Mouse (Mus musculus): ENCODE data around the gene Lyst. TPM values are rescaled to one million over a fixed set of nuclear protein-coding genes. Genes with fewer than 3 reads are reported as not detected.

Lyst gene
- polyA plus RNA-seq, 2 experiments, result 4.1 to 4.7 TPM

DNA sequence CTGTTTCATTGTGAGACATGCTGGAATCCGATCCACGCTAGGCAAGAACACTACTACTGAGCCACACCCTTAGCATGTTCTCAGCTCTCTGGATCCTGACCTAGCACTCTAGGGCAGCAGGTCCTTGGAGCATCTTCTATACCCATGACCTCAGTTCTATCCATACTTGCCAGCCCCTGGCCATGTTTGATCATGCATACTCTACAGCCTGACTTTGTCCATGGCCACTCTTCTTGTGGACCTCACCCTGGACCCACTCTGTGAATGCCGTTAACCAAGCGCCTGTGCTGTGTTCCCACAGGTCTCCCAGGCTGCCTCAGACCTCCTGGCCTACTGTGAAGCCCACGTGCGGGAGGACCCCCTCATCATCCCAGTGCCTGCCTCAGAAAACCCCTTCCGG, 234.7 kb downstream of the Lyst start:
- no peak overlapping the region for H3K27ac ChIP-seq (replicated peaks; ENCODE audit: low read depth, low read length)
- H3K36me3 ChIP-seq (ENCODE audit: control insufficient read depth, insufficient read depth, low read length), result no peaks in the 10 kb centered on the region
- no peak overlapping the region for H3K4me3 ChIP-seq (replicated peaks; ENCODE audit: low read length)
- ATAC-seq (ENCODE audit: low FRiP score, low read depth) (no peak), DNase-seq (ENCODE audit: low spot score) (no peak)
- no peaks in the 10 kb centered on the region for H3K9me3 ChIP-seq (ENCODE audit: control insufficient read depth, low read length)
- H3K4me2 ChIP-seq (replicated peaks; ENCODE audit: low read depth, low read length, severe bottlenecking), result no peak overlapping the region
- no peak overlapping the region for H3K9ac ChIP-seq (ENCODE audit: low read depth, low read length, severe bottlenecking)
- H3K4me1 ChIP-seq (ENCODE audit: control insufficient read depth, insufficient read depth, low read length), result no peaks in the 10 kb centered on the region
- no peak for TF ChIP-seq POLR2A (IDR thresholded peaks at IDR 0.05; ENCODE audit: borderline replicate concordance, extremely low read depth, insufficient read depth, insufficient read length)
- H3K27me3 ChIP-seq (ENCODE audit: control insufficient read depth, insufficient read depth, low read length), result no peaks in the 10 kb centered on the region
- 91% methylated on average over 7 of the region's 7 CpGs for WGBS

DNA sequence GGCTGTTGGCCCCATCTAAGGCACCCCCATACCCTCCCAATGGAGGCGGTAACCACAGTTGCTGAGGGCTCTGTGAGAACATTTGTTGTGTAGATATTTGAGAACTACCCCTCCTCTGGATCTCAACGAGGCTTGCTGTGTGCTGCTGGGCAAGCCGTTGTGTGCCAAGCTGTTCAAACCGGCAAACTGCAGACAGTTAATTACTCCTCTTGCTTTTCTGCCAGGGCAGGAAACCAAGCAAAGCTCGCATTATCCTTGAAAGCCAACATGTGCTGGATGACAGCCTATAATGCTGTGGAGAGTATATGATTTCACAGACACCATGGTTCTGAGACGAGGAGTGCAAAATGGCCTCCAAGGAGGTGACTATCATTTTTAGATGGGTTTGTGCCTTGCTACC, 236.3 kb downstream of the Lyst start:
- no peak overlapping the region for H3K27ac ChIP-seq (replicated peaks; ENCODE audit: low read depth, low read length)
- H3K27me3 ChIP-seq (ENCODE audit: control insufficient read depth, insufficient read depth, low read length), result no peaks in the 10 kb centered on the region
- no peaks in the 10 kb centered on the region for H3K36me3 ChIP-seq (ENCODE audit: control insufficient read depth, insufficient read depth, low read length)
- H3K4me2 ChIP-seq (replicated peaks; ENCODE audit: low read depth, low read length, severe bottlenecking), result no peak overlapping the region
- WGBS, result 72% methylated on average over 6 of the region's 6 CpGs
- DNase-seq (ENCODE audit: low spot score) (no peak), ATAC-seq (ENCODE audit: low FRiP score, low read depth) (no peak)
- H3K4me3 ChIP-seq (replicated peaks; ENCODE audit: low read length), result no peak overlapping the region
- no peak for TF ChIP-seq POLR2A (IDR thresholded peaks at IDR 0.05; ENCODE audit: borderline replicate concordance, extremely low read depth, insufficient read depth, insufficient read length)
- no peaks in the 10 kb centered on the region for H3K4me1 ChIP-seq (ENCODE audit: control insufficient read depth, insufficient read depth, low read length)
- H3K9me3 ChIP-seq (ENCODE audit: control insufficient read depth, low read length), result no peaks in the 10 kb centered on the region
- no peak overlapping the region for H3K9ac ChIP-seq (ENCODE audit: low read depth, low read length, severe bottlenecking)

DNA sequence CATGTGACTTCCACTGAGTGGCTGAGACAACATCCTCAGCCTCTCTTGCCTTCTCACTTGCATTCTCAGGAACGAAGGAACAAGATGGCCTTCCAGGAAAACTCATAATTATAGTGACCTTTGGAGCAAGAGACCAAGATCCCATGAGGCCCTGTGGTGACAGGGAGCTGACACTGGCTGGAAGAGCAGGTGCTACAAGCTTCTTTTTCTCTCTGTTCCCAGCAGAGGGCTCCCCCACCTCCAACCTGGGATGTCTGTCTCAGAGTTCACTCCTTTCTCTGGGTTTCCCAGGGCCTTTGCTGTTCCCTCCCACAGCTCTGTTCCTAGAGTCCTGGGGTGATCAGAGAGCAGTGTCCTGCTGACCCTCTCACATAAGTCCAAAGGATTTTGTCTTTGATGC, 237.9 kb downstream of the Lyst start:
- H3K4me2 ChIP-seq (replicated peaks; ENCODE audit: low read depth, low read length, severe bottlenecking), result no peak overlapping the region
- no peaks in the 10 kb centered on the region for H3K27me3 ChIP-seq (ENCODE audit: control insufficient read depth, insufficient read depth, low read length)
- H3K4me3 ChIP-seq (replicated peaks; ENCODE audit: low read length), result no peak overlapping the region
- H3K4me1 ChIP-seq (ENCODE audit: control insufficient read depth, insufficient read depth, low read length), result no peaks in the 10 kb centered on the region
- no peak for DNase-seq (ENCODE audit: low spot score)
- H3K9ac ChIP-seq (ENCODE audit: low read depth, low read length, severe bottlenecking), result no peak overlapping the region
- 18% methylated on average over 1 of the region's 1 CpGs for WGBS
- no peak overlapping the region for H3K27ac ChIP-seq (replicated peaks; ENCODE audit: low read depth, low read length)
- TF ChIP-seq POLR2A (IDR thresholded peaks at IDR 0.05; ENCODE audit: borderline replicate concordance, extremely low read depth, insufficient read depth, insufficient read length), result no peak
- no peaks in the 10 kb centered on the region for H3K9me3 ChIP-seq (ENCODE audit: control insufficient read depth, low read length)
- ATAC-seq (ENCODE audit: low FRiP score, low read depth), result no peak
- no peaks in the 10 kb centered on the region for H3K36me3 ChIP-seq (ENCODE audit: control insufficient read depth, insufficient read depth, low read length)

Other genes starting within 250 kb of the Lyst start
- 14.8 and 14.9 TPM in 2 replicates for gene Gpr137b, start 196.4 kb upstream of the Lyst start, polyA plus RNA-seq (2012; rRNA removed)
- gene Gpr137b, start 196.4 kb upstream of the Lyst start, polyA plus RNA-seq (2014; fragmentation: Nextera tagmentation; extraction: Ambion mirVana), result 11.0 and 11.7 TPM in 2 replicates
- 143 and 145 TPM in 2 replicates for gene Nid1, start 152.8 kb upstream of the Lyst start, polyA plus RNA-seq (2012; rRNA removed)
- 104 and 108 TPM in 2 replicates for gene Nid1, start 152.8 kb upstream of the Lyst start, polyA plus RNA-seq (2014; fragmentation: Nextera tagmentation; extraction: Ambion mirVana)
- 4.8 and 5.6 TPM in 2 replicates for gene Gng4, start 193.7 kb downstream of the Lyst start, polyA plus RNA-seq (2012; rRNA removed)
- 8.9 and 10.7 TPM in 2 replicates for gene Gng4, start 193.7 kb downstream of the Lyst start, polyA plus RNA-seq (2014; fragmentation: Nextera tagmentation; extraction: Ambion mirVana)

All from limb, embryonic 14.5 days (tissue).